Mouse (Mus musculus): ENCODE results near the gene Ptger3.

GRCm38 (mm10) chr3:157613542-157613941 is 46.9 kb downstream of the Ptger3 start:
- TF ChIP-seq CTCF (IDR thresholded peaks at IDR 0.05; ENCODE audit: control insufficient read depth, insufficient read depth, insufficient read length) (no peak), USF1 (IDR thresholded peaks at IDR 0.05; ENCODE audit: low read depth) (no peak), MYOG (IDR thresholded peaks at IDR 0.05; ENCODE audit: control insufficient read depth, extremely low read depth, insufficient read length) (no peak), MYOD1 (IDR thresholded peaks at IDR 0.05; ENCODE audit: control insufficient read depth, insufficient read length, low read depth) (no peak)

Data from C2C12 (cell line).